Mouse (Mus musculus) adrenal gland, adult 18-20 months (tissue): Measurements from ENCODE around the gene Cdipt. TPM values are rescaled to one million over a fixed set of nuclear protein-coding genes. Genes with fewer than 3 reads are reported as not detected.

ENCODE experiments used
- DNase-seq, 2 experiments: peaks; one replicate each; pipeline ENCODE4 v3.0.0; 2021 to 2022; ENCODE audit warnings: low spot score in 2 of 2
- total RNA-seq, 2 experiments: library from RNA; stranded (reverse); gene quantifications; 1 replicate in 1 of 2; 2 replicates in 1 of 2; pipeline ENCODE4 v1.2.3; 2021

The Cdipt gene
- total RNA-seq, 2 experiments from 2014 or later = 75.0 to 82.1 TPM

DNA sequence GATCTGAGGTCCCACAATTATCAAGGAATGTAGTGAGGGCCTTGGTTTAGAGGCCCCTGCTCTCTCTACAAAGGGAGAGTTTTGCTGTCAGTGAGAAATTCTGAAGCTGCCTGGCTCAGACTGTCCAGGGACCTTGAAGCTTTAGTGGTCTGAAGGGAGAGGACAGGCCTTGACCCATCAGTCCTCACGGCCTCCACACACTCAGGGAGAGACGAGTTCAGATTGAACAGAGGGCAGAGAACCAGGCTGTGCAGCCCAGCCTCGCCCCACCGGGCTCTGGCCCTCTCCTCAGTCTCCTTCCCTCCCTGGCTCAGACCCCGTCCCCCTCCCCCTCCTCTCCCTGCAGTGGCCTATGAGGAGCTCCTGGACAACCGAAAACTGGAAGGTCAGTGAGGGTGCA lies 8.4 kb upstream of the Cdipt start:
- no peak for DNase-seq

DNA sequence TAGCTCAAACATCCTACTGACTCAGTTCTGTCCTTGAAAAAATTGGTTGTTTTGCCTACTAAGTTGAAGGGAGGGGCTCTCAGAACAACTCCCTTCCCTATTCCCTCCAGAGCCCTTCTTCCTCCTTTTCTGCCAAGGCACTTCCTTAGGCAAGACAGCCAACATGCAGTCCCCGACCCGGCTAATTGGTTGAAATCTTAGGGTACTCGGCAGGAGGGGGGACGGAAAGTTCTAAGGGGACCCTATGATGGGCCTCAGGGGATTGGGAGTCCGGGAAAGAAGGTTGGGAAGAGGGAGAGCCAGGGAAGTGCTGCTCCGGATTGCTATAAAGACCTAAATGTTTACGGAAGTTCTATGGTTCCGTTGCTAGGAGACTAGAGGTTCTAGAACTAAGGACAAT lies 221 bp upstream of the Cdipt start:
- DNase-seq = no peak

DNA sequence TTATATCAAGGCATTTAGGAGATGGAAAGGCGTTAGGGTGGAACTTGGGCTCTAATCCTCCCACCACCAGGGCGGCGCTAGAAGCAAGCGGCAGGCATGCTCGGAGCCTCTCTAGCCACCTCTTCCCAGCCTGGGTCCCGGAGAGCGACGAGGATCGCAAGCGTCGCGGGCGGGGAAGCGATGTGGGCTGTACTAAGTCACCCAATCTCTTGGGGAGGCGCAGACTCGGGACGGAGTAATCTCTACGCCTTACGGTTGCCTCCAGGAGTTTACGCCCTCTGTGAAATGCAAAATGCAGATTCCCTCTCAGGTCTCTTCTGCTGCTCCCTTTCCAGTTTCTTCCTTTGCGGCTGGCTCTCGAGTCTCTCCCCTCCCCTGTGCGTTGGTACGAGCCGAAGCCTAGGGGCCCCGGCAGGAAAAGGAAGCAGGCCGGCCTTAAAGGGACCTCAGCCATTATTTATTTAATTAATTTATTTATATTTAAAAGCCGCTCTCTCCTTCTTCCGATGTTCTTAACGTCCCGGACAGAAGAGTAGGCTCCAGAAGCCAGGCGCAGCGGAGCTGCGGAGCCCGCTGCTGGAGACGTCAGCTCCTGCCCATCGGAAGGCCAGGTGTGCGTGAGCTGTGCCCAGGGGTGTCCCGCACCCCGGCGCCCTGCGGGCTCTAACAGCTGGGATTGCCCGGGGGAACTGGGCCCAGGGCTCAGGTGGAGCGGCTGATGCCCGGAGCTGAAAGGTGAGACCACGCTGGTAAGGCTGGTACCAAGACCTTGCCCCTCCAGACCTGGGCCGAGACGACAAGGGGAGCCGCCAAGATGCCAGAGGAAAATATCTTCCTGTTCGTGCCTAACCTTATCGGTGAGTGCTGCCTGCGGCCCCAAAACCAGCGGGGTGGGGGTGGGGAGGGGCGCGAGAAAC lies 494 bp downstream of the Cdipt start, which contains the start of gene Cdiptos:
TSS of gene Cdiptos (minus strand) at position 149 of the 917 bp plus-strand sequence.
- DNase-seq = peak; percentile 96 to 97

DNA sequence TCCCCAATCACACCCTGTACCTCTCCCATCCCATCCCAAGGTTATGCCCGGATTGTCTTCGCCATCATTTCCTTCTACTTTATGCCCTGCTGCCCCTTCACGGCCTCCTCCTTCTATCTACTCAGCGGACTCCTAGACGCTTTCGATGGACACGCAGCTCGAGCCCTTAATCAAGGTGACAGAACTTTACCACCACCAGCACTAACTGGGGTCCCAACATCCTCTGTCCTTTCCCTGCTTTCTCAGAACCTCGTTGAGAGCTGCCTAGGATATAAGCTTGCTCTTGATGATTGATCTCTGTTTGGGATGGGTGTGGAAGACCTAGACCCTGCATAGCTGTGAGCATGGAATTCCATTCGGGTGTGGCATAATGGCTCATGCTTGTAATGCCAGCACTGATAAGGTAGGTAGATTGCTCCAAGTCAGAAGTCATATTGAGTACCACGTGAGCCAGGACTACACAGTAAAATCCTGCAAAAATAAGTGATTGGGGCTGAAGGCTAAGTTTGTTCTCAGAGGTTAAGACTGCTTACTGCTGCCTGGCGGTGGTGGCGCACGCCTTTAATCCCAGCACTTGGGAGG lies 1.3 kb downstream of the Cdipt start:
- DNase-seq = no peak

DNA sequence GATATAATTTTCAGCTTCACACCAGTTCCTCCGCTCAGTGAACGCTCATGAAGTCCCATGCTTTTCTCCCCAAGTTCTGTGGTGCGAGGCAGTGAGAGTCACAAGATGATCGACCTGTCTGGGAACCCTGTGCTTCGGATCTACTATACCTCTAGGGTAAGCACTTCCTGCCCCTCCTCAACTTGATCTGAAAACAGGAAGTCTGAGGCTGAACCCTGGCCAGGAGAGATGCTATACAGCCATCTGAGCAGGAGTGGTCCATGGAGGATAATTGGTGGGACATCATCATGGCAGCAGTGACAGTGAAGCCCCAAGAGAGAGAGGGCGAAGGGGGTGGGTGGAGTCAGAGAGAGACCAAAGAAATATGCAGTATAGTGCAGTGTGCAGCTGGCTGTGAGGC lies 3.1 kb downstream of the Cdipt start:
- no peak for DNase-seq

DNA sequence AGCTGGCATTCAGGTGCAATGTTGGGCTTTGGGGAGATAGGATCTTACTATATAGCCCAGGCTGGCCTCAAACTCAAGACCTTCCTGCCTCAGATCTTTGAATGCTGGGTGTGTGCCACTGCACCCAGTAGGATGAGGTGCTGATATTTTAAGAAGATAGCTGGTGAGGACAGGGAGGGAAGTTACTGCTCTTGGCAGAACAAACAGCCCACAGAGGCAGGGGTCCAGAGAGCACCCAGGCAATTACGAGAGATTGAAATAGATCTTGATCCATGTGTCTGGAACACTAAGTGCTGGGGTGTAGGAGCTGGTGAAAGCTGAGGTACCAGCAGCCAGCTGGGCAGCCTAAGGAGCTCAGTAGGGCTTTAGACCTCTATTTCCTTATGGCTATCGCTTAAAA lies 5.9 kb downstream of the Cdipt start:
- no peak for DNase-seq

DNA sequence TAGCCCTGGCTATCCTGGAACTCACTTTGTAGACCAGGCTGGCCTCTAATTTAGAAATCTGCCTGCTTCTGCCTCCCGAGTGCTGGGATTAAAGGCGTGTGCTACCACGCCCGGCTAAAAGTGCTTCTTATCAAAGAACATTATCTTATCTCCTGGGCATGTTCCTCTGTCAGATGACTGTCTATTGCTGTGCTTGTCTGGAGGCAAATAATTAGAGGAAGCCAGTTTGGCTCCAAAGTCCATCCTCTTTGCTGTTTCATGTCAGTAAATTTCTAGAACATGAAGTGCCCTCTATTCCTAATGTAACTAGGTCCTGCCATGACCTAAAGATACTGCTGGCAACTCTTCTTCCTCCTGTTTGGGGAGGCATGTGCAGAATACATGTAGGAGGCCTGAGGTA lies 6.3 kb downstream of the Cdipt start:
- no peak for DNase-seq

DNA sequence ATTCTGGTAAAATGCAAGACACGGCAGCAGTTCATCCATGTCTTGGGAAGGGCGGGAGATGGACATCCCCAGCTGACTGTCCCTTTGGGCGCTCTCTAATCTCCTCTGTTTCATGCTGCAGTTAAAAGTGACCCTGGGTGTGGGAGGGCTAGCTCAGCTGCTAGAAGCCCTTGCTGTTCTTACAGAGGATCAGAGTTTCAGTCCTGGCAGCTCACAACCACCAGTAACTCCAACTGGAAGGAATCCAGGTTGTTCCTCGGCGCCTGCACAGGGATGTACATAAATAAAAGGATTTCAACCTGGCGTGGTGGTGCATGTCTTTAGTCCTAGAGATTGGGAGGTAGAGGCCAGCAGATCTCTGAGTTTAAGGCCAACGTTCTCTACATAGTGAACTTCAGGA lies 7.4 kb downstream of the Cdipt start:
- no peak for DNase-seq

DNA sequence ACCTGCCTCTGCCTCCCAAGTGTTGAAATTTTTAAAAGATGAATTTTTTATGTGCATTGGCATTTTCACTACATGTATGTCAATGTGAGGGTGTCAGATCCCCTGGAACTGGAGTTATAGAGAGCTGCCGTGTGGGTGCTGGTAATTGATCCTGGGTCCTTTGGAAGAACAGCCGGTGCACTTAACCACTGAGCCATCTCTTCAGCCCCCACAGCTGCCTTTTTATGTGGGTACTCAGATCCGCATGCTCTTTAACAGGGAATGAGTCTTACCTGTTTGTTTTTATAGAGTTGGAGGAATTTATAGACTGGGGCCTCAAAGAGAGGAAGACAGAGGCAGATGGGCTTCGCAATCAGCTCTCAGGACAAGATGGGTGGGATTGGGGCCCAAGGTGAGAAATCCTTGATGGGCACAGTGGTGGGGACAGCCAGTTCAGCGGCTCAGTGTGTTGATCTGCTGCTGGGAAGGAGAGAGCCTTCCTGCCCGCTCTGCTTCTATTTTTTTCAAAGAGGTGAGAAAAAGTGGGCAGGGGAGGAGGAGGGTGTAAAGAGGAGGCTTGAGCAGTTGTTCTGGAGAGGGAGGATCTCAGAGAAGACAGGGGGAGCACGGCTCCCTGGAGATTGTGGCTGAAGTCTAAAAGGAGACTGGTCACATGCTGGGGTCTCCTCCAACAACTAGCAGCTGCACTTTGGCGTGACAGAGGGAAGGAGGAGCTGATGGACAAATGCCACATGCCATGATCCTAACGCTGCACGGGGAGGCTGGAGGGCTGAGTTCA lies 9.1 kb downstream of the Cdipt start:
- no peak for DNase-seq

DNA sequence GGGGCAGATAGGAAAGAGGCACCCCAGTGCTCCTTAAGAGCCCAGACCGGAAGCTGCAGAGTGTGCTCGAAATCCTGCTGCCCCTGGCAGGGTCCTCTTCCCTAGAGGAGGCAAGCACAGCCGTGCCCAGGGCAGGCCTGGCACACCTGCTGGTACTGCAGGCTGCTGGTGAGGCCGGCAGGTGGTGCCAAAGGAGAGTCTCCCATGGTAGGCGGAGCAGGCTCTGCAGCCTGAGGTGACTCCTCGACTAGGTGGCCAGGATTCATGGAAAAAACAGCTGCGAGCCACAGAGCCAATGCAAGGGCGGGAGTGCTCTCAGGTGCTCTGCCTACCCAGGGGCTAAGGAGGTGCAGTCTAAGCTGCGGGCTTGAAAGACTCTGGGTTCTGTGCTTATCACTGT lies 10.6 kb downstream of the Cdipt start:
- DNase-seq = no peak

DNA sequence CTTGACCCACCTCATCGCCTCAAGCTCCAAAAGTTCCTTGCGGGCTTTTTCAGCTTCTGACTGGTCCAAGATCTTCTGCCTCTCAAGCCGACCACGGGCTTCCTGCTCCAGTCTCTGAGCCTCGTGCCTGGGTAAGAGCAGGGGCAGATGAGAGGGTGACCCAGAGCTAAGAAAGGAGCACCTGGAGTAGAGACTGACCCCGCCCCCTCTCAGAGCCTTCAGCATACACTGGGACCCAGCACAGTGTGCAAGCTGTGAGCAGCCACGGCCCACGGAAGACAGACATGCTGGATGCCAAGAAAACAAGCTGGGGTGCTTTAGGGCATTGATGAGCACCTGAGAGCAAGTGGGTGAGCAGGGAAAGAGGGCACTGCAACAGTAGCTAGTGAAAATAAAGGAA lies 13.1 kb downstream of the Cdipt start:
- DNase-seq = no peak

DNA sequence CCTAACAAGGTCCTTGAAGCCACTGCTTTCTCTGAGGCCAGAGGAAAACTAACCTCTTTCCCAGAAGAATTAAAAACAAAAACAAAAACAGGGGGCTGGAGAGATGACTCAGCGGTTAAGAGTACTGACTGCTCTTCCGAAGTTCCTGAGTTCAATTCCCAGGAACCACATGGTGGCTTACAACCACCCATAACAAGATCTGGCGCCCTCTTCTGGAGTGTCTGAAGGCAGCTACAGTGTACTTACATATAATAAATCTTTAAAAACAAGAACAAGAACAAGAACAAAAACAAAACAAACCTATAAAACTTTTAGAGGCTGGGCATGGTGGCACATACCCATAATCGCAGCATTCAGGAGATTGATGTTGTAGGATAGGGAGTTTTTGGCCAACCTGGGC lies 20.7 kb downstream of the Cdipt start:
- no peak for DNase-seq

DNA sequence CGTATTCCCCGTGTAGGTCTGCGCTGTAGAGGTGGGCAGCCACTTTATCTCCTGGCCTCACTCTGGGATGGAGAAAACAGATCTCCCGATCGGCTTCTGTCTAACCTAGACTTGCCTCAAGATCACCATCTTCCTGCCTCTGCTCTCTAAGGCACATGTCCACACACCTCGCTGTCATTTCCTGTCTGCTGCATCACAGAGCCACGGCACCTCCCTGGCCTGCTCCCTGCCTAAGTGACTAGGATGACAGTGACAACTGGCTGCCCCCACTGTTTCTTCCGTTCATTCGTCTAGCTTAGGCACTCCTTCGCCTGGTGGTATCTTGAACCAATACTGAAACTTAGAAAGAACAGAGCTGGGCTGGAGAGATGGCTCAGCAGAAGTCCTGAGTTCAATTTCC lies 23.9 kb downstream of the Cdipt start:
- no peak for DNase-seq

DNA sequence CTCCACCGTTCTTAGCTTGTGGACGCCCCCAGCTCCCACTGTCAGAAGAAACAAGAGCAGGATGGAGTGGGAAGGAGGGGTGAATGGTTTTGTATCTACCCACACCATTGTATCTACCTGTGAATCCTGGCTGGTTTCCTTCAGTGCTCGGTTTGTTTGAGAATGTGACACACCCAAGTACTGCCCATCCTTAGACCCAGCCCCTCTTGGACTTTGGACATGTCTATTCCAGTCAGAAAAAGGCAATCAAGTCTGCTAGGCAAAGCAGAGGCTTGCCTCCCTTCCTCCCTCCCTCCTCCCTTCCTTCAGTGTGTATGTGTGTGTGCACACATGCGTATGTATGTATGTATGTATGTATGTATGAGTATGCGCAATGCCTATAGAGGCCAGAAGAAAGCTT lies 27.9 kb downstream of the Cdipt start:
- no peak for DNase-seq

DNA sequence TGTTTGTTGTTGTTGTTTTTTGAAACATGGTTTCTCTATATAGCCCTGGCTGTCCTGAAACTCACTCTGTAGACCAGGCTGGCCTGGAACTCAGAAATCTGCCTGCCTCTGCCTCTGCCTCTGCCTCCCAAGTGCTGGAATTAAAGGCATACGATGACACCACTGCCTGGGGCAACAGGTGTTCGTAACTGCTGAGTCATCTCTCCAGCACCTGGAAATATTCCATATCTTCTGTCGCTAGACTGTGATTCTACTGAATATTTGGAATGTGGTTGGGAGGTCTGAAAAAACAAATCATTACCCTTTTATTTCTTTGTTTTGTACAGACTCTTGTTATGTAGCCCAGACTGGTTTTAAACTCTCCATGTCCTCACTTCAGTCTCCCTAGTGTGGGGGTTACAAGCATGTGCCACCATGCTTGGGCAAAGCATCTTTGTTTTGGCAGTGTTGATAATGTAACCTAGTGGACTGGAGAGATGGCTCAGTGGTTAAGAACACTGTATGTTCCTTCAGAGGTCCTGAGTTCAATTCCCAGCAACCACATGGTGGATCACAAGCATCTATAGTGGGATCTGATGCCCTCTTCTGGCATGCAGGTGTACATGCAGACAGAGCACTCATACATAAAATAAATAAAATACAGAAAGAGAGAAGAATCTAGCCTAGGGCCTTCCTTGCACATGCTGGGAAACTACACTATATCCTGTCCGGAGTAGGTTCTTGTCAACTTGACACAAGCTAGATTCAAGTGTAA lies 28.6 kb downstream of the Cdipt start:
- no peak for DNase-seq

DNA sequence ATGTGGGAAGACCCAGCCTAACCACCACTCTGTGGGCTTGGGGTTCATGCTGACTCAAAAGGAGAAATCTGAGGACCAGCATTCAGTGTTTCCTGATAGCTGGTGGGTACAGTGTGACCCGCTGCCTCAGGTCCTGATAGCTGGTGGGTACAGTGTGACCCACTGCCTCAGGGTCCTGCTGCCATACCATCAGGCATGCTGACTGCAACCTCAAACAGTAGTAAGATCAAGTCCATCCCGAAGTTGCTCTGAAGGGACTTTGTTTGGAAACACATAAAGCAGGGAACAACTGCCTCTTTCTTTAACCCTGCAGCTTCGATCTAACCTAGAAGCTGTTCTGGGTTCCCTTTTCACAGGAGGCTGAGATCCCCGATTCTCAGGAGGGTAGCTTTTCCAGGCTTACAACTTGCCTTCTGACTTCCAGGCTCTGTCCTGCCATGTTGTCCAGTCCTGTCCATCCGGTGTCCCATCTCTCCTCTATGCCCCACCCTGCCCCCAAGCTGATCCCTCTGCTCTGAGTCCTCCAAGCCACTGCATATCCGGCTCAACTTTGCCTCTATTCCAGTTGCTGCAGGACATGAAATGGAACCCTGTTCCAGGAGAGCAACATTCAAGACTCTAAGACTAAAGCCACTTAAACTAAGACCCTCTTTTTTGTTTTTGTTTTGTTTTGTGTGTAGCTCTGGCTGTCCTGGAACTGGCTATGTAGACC lies 31.8 kb downstream of the Cdipt start:
- no peak for DNase-seq

DNA sequence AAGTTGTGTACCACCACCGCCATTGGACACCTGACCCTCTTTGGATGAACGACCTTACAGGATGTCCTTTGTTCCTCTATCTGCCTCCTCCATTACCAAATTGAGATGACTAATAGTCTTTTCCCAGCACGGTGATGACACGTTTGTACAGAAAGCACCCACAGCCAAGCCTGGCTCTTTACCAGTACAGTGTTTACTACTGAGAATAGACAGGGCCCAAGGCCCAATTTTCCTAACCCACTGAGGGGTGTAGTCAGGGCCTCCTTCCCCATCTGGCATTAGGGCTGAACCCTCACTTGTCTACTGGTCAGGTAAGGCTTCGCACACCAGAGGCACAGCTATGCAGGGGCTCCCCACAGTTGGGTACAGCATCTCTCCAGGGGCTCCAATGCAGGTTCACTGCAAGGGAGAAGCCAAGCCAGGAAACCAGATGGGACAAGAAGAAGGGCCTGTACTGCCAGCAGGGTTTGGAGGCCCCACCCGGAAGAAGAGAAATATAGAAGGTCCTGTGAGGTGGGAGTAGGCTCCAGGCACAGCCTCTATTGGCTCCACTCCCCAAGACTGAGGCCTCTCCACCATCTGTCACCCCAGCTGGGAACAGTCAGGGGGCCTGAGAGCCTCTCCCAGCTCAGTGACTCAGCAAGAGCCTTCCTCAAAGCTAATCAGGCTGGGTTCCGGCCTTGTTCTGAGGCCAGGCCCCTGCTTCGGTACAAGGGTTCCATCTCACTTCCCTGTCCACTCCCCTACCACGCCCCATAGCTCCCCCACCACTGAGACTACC lies 32.7 kb downstream of the Cdipt start:
- DNase-seq = peak; percentile 41 to 54

DNA sequence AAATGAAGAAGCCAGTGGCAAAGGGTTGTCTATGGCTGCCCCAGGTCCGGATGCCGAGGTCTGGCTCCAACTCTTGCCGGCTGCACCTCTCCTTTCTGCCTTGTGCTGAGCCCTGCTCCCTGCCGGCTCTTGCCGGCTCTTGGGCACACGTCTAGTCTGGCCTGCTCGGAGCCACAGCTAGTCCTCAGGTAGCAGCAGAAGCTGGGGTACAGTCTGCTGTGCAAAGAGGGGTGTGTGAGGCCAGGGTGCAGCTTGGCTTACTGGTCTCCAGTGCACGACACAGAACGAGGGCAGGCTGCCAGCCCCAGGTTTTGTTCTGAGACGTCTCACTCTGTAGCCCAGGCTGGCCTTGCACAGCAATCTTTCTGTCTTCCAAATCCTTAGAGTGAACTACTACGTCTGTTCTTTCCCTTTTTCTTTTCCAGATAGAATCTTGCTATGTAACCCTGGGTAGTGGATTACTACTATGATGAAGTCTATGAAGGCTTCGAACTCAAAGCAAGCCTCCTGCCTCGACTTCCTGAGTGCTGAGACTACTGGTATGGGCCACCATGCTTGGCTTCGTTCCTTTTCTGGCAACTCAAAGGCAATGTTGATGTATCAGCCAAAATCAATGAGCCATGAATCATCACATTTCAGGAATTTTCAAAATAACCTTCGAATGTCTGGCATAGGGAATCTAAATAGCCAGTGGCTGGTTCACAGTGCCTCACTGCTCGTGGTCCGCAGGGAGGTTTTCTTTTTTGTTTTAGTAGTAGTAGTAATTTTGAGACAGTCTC lies 33.8 kb downstream of the Cdipt start:
- DNase-seq = no peak

DNA sequence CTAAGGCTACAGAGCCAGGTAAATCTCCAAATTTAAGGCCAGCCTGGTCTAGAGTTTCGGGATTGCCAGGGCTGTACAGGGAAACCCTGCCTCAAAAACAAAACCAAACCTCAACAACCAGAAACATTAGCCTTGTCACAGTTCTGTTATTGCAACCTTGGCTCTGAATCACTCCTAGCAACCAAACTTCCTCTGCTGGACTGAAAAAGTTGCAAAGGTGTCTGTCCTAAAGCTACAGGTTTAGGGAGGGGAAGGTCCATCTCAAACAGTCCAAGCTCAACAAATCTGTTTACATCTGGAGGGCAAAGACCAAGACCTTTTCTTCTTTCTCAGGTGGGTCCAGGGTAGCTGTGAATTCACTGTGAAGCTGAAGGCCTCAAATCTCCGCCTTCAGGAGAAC lies 35.3 kb downstream of the Cdipt start:
- no peak for DNase-seq
